ENCODE assay signal across 8 mouse cellular contexts in genomic region chr1:172324725-172325124, GRCm38 (mm10). TPM values are rescaled to one million over a fixed set of nuclear protein-coding genes. Genes with fewer than 3 reads are reported as not detected.
DNase-seq lines count a peak whose midpoint lies in the region; ATAC-seq and TF ChIP-seq lines count a peak whose summit lies in the region.

No protein-coding gene starts in this region.

- H3K4me2 ChIP-seq in CH12.LX (ENCODE audit: insufficient read depth, low read depth, poor library complexity, severe bottlenecking): no peak overlapping the region
- H3K4me2 ChIP-seq in lung, postnatal 0 days (replicated peaks; ENCODE audit: low read depth, low read length): no peak overlapping the region

- peak; percentile 85 for TF ChIP-seq RAD21 in CH12.LX (IDR thresholded peaks at IDR 0.05; ENCODE audit: low read depth, low read length)

- in situ Hi-C loops in CH12.LX (cut with MboI; ENCODE audit: low pct_ligation_motif_present, low pct_unique_long_range_greater_than_20kb, low sequenced_read_pairs): loop anchor here (25.0 kb wide), 2 partner anchors 287 to 512 kb away; partner anchors contain the start of gene Vangl2

- H3K27me3 ChIP-seq in CH12.LX (replicated peaks): peaks cover 20% of the 10 kb centered on the region
- peaks cover 39% of the 10 kb centered on the region; the same call in 1 of the 2 replicates for H3K27me3 ChIP-seq in lung, postnatal 0 days (replicated peaks; ENCODE audit: insufficient read depth, low read length)

- dilution Hi-C loops in CH12.LX (cut with MboI; ENCODE audit: extremely low pct_ligation_motif_present, extremely low pct_unique_long_range_greater_than_20kb, low sequenced_read_pairs): no loop called here

- H3K4me1 ChIP-seq in CH12.LX (ENCODE audit: control insufficient read depth in 1 of 2, insufficient read depth in 2 of 2): no peaks in the 10 kb centered on the region; a peak in 1 of 4 replicates
- H3K4me1 ChIP-seq in lung, postnatal 0 days (ENCODE audit: insufficient read depth, low read depth, low read length): no peaks in the 10 kb centered on the region; the same call in 1 of the 2 replicates

- H3K27ac ChIP-seq in CH12.LX (ENCODE audit: insufficient read depth, low read depth): no peak overlapping the region
- H3K27ac ChIP-seq in lung, postnatal 0 days (ENCODE audit: low read length): no peak overlapping the region

- TF ChIP-seq POLR2A in CH12.LX (IDR thresholded peaks at IDR 0.05; ENCODE audit: low read depth, low read length): no peak

- H3K9me3 ChIP-seq in CH12.LX (replicated peaks; ENCODE audit: low read length): peaks cover 10% of the 10 kb centered on the region
- no peaks in the 10 kb centered on the region for H3K9me3 ChIP-seq in lung, postnatal 0 days (ENCODE audit: low read length)

- H3K36me3 ChIP-seq in CH12.LX (replicated peaks in 1 of 2; ENCODE audit: control insufficient read depth in 1 of 2, insufficient read depth in 1 of 2, low read length in 1 of 2): peaks cover 0 to 25% of the 10 kb centered on the region in 2 experiments
- H3K36me3 ChIP-seq in lung, postnatal 0 days (ENCODE audit: insufficient read depth, low read length): no peaks in the 10 kb centered on the region

- no peak overlapping the region for H3K9ac ChIP-seq in CH12.LX (ENCODE audit: insufficient read depth, low read depth)
- H3K9ac ChIP-seq in lung, postnatal 0 days (replicated peaks; ENCODE audit: low read depth): no peak overlapping the region

- H3K79me2 ChIP-seq in CH12.LX (replicated peaks; ENCODE audit: control insufficient read depth, extremely low read depth, insufficient read depth, poor library complexity, severe bottlenecking): no peaks in the 10 kb centered on the region

- peak; percentile 86 for DNase-seq in CH12.LX (ENCODE audit: extremely low read depth)
- DNase-seq in adrenal gland, adult 18-20 months (ENCODE audit: low spot score in 2 of 2): peak; percentile 69 to 77
- peak; percentile 92 for DNase-seq in embryo, embryonic 10.5 days (ENCODE audit: low spot score)
- peak; percentile 54 for DNase-seq in heart, adult 8-10 months (ENCODE audit: low spot score)
- peak; percentile 89 for DNase-seq in kidney, postnatal 10 days
- peak; percentile 88 for DNase-seq in lung, postnatal 0 days (ENCODE audit: low spot score)
- peak; percentile 88 for DNase-seq in retina, postnatal 1 day
- DNase-seq in thymus, postnatal 4 days: peak; percentile 79

- TF ChIP-seq EP300 in CH12.LX (IDR thresholded peaks at IDR 0.05; ENCODE audit: low read length): no peak
- TF ChIP-seq EP300 in lung, postnatal 0 days (IDR thresholded peaks at IDR 0.05): no peak

- peak; percentile 91 to 95 for TF ChIP-seq CTCF in CH12.LX (conservative IDR thresholded peaks at IDR 0.05 in 1 of 2, IDR thresholded peaks at IDR 0.05 in 1 of 2; ENCODE audit: low read depth in 2 of 2, low read length in 2 of 2)
- peak; percentile 95 for TF ChIP-seq CTCF in lung, postnatal 0 days (IDR thresholded peaks at IDR 0.05)

- ATAC-seq in lung, postnatal 0 days: peak; percentile 81

- WGBS in lung, postnatal 0 days: 14% methylated on average over 7 of the region's 7 CpGs

- no peak overlapping the region for H3K4me3 ChIP-seq in CH12.LX (replicated peaks in 1 of 3; ENCODE audit: low read depth in 2 of 3, low read length in 2 of 3, poor library complexity in 1 of 3)
- no peak overlapping the region for H3K4me3 ChIP-seq in lung, postnatal 0 days (ENCODE audit: low read depth, low read length)

TF ChIP-seq in CH12.LX, 34 proteins besides CTCF, POLR2A, EP300 and RAD21:
- TF ChIP-seq MAZ (IDR thresholded peaks at IDR 0.05; ENCODE audit: low read depth, low read length) (0 out of 2 replicates have a peak, but pooled peaks have one; percentile 26), IRF4 (IDR thresholded peaks at IDR 0.05; ENCODE audit: low read depth, low read length) (peak; percentile 56; the same call in 1 of the 2 replicates), SMC3 (IDR thresholded peaks at IDR 0.05; ENCODE audit: low read depth, low read length) (peak; percentile 83), MYC (IDR thresholded peaks at IDR 0.05; ENCODE audit: low read depth, low read length) (peak; percentile 41; the same call in 1 of the 2 replicates), PAX5 (IDR thresholded peaks at IDR 0.05; ENCODE audit: low read length) (no peak), JUND (conservative IDR thresholded peaks at IDR 0.05; ENCODE audit: low read depth, low read length) (0 out of 2 replicates have a peak, but pooled peaks have one; percentile 8), CHD1 (IDR thresholded peaks at IDR 0.05; ENCODE audit: low read depth, low read length) (no peak), CHD2 (IDR thresholded peaks at IDR 0.05; ENCODE audit: low read length) (no peak), RCOR1 (conservative IDR thresholded peaks at IDR 0.05; ENCODE audit: low read depth, low read length) (no peak), ZC3H11A (IDR thresholded peaks at IDR 0.05; ENCODE audit: low read depth, low read length) (peak; percentile 52), UBTF (IDR thresholded peaks at IDR 0.05; ENCODE audit: low read depth, low read length) (no peak), GABPA (IDR thresholded peaks at IDR 0.05; ENCODE audit: insufficient replicate concordance, low read depth, low read length) (no peak), MAX (IDR thresholded peaks at IDR 0.05; ENCODE audit: low read length) (0 out of 2 replicates have a peak, but pooled peaks have one; percentile 37), ZKSCAN1 (IDR thresholded peaks at IDR 0.05; ENCODE audit: borderline replicate concordance, low read depth, low read length) (no peak), SIN3A (IDR thresholded peaks at IDR 0.05; ENCODE audit: low read length) (peak; percentile 53; the same call in 1 of the 2 replicates), ELF1 (IDR thresholded peaks at IDR 0.05; ENCODE audit: low read depth, low read length) (peak; percentile 56; the same call in 1 of the 2 replicates), E2F4 (IDR thresholded peaks at IDR 0.05; ENCODE audit: insufficient replicate concordance, low read depth, low read length) (no peak), KAT2A (IDR thresholded peaks at IDR 0.05; ENCODE audit: insufficient replicate concordance, low read length) (no peak), JUN (IDR thresholded peaks at IDR 0.05; ENCODE audit: insufficient read depth, low read depth, low read length) (no peak), NRF1 (IDR thresholded peaks at IDR 0.05; ENCODE audit: low read depth, low read length) (0 out of 2 replicates have a peak, but pooled peaks have one; percentile 24), TCF12 (IDR thresholded peaks at IDR 0.05; ENCODE audit: low read depth, low read length) (0 out of 2 replicates have a peak, but pooled peaks have one; percentile 31), NELFE (IDR thresholded peaks at IDR 0.05; ENCODE audit: low read depth, low read length) (0 out of 2 replicates have a peak, but pooled peaks have one; percentile 25), TBP (conservative IDR thresholded peaks at IDR 0.05; ENCODE audit: low read depth, low read length) (no peak)

RNA-seq across cellular contexts. Expression of gene Kcnj9, which starts 4.4 kb away (rescaled TPM):
- total RNA-seq in CH12.LX (2012; rRNA removed) (0.04 TPM in 1 of 2 replicates, not detected in the other), CH12.LX (2014; rRNA removed) (not detected in 2 replicates)
- polyA plus RNA-seq in CH12.LX (2012; ENCODE audit: insufficient read length, low read depth): 0.07 and 0.10 TPM in 2 replicates
- under 1 TPM in 1 of 2 experiments, not detected in 1; 0.22 TPM for total RNA-seq in adrenal gland, adult 18-20 months (2021)
- total RNA-seq in heart, adult 8-10 months (2022): not detected
- polyA plus RNA-seq in lung, postnatal 0 days (2015; fragmentation: Nextera tagmentation; extraction: Ambion mirVana): not detected in 2 replicates

RNA-seq across cellular contexts. Expression of gene Kcnj10, which starts 16.3 kb away (rescaled TPM):
- total RNA-seq in CH12.LX (2012; rRNA removed) (0.08 and 0.13 TPM in 2 replicates), CH12.LX (2014; rRNA removed) (not detected in 2 replicates)
- polyA plus RNA-seq in CH12.LX (2012; ENCODE audit: insufficient read length, low read depth): 0.06 TPM in 1 of 2 replicates, not detected in the other
- 1 to 10 TPM; 1.3 to 1.5 TPM for total RNA-seq in adrenal gland, adult 18-20 months (2021)
- total RNA-seq in heart, adult 8-10 months (2022): under 1 TPM; 0.11 to 0.23 (median 0.16) TPM
- 0.04 TPM in 2 replicates for polyA plus RNA-seq in lung, postnatal 0 days (2015; fragmentation: Nextera tagmentation; extraction: Ambion mirVana)

RNA-seq across cellular contexts. Expression of gene Atp1a2, which starts 26.9 kb away (rescaled TPM):
- total RNA-seq in CH12.LX (2012; rRNA removed) (0.13 and 0.21 TPM in 2 replicates), CH12.LX (2014; rRNA removed) (0.03 and 0.07 TPM in 2 replicates)
- 0.23 and 0.33 TPM in 2 replicates for polyA plus RNA-seq in CH12.LX (2012; ENCODE audit: insufficient read length, low read depth)
- 100 to 1,000 TPM; 128 to 221 TPM for total RNA-seq in adrenal gland, adult 18-20 months (2021)
- 100 to 1,000 TPM; 457 to 541 (median 497) TPM for total RNA-seq in heart, adult 8-10 months (2022)
- polyA plus RNA-seq in lung, postnatal 0 days (2015; fragmentation: Nextera tagmentation; extraction: Ambion mirVana): 15.3 and 17.0 TPM in 2 replicates

RNA-seq across cellular contexts. Expression of gene Pigm, which starts 51.6 kb away (rescaled TPM):
- total RNA-seq in CH12.LX (2012; rRNA removed) (8.6 and 9.5 TPM in 2 replicates), CH12.LX (2014; rRNA removed) (13.8 and 14.3 TPM in 2 replicates)
- polyA plus RNA-seq in CH12.LX (2012; ENCODE audit: insufficient read length, low read depth): 8.7 and 10.7 TPM in 2 replicates
- total RNA-seq in adrenal gland, adult 18-20 months (2021): 10 to 100 TPM in 1 of 2 experiments, 1 to 10 TPM in 1; 9.3 to 11.5 TPM
- 1 to 10 TPM; 3.1 to 4.2 (median 3.6) TPM for total RNA-seq in heart, adult 8-10 months (2022)
- polyA plus RNA-seq in lung, postnatal 0 days (2015; fragmentation: Nextera tagmentation; extraction: Ambion mirVana): 3.5 and 3.9 TPM in 2 replicates

Comparison
In these comparisons a context has a peak if more than half of its experiments do, and no peak if none do; other contexts are left out.
1. RNA of gene Atp1a2, which starts 26.9 kb away (total RNA-seq): 457 to 541 TPM in heart, adult 8-10 months and 128 to 221 TPM in adrenal gland, adult 18-20 months; 0.03 to 0.21 TPM in CH12.LX; every median in the first group is over 100 times any median in the second.
2. Peak in every context shown above with its lines, with median percentiles within 50 percentile points of each other: DNase-seq.